Mouse (Mus musculus): ENCODE measurements around the gene Rhod. TPM values are rescaled to one million over a fixed set of nuclear protein-coding genes. Genes with fewer than 3 reads are reported as not detected.

Rhod gene
- total RNA-seq, 1 experiment: 15.5 TPM

GRCm38 (mm10) chr19:4438791-4439160 is 456 bp downstream of the Rhod start:
- H3K36me3 ChIP-seq (ENCODE audit: control insufficient read depth, insufficient read depth, low read length, poor library complexity, severe bottlenecking): peaks cover 2% of the 10 kb centered on the region; the same call in 1 of the 2 replicates
- TF ChIP-seq ZNF384 (IDR thresholded peaks at IDR 0.05; ENCODE audit: low read depth, low read length) (no peak), HCFC1 (IDR thresholded peaks at IDR 0.05; ENCODE audit: borderline replicate concordance, insufficient read depth, low read length) (no peak), MAFK (IDR thresholded peaks at IDR 0.05; ENCODE audit: insufficient read depth, low read depth, low read length) (no peak), CHD2 (IDR thresholded peaks at IDR 0.05; ENCODE audit: low read depth, low read length) (no peak), ZC3H11A (IDR thresholded peaks at IDR 0.05; ENCODE audit: borderline replicate concordance, low read depth, low read length) (no peak)
- DNase-seq (ENCODE audit: low read depth, low spot score): no peak
- in situ Hi-C loops (cut with MboI; ENCODE audit: low sequenced_read_pairs in 2 of 2, unreplicated experiment in 2 of 2): no loop called here
- H3K4me3 ChIP-seq (ENCODE audit: insufficient read depth in 1 of 2, low read depth in 1 of 2, low read length in 2 of 2, poor library complexity in 1 of 2, severe bottlenecking in 1 of 2): peak overlapping the region; percentile 90 to 91
- H3K9ac ChIP-seq (ENCODE audit: insufficient read depth, low read depth, low read length, poor library complexity, severe bottlenecking): peak overlapping the region; percentile 79
- H3K4me1 ChIP-seq (ENCODE audit: control insufficient read depth in 2 of 2, insufficient read depth in 2 of 2, low read length in 2 of 2, poor library complexity in 1 of 2): peaks cover 2 to 16% of the 10 kb centered on the region in 2 experiments; a peak in 2 of 4 replicates
- no peaks in the 10 kb centered on the region for H3K9me3 ChIP-seq (ENCODE audit: control insufficient read depth, insufficient read depth, low read depth, low read length)
- no peak overlapping the region for H3K27ac ChIP-seq (ENCODE audit: insufficient read depth, low read depth, low read length, poor library complexity, severe bottlenecking)

- DNase-seq (ENCODE audit: low read depth, low spot score): no peak
- H3K4me1 ChIP-seq (ENCODE audit: control insufficient read depth in 2 of 2, insufficient read depth in 2 of 2, low read length in 2 of 2, poor library complexity in 1 of 2): peaks cover 2 to 16% of the 10 kb centered on the region in 2 experiments; a peak in 2 of 4 replicates
- H3K36me3 ChIP-seq (ENCODE audit: control insufficient read depth, insufficient read depth, low read length, poor library complexity, severe bottlenecking): no peaks in the 10 kb centered on the region
- no peak overlapping the region for H3K9ac ChIP-seq (ENCODE audit: insufficient read depth, low read depth, low read length, poor library complexity, severe bottlenecking)
- H3K27ac ChIP-seq (ENCODE audit: insufficient read depth, low read depth, low read length, poor library complexity, severe bottlenecking): no peak overlapping the region
- no peaks in the 10 kb centered on the region for H3K9me3 ChIP-seq (ENCODE audit: control insufficient read depth, insufficient read depth, low read depth, low read length)
- H3K4me3 ChIP-seq (ENCODE audit: insufficient read depth in 1 of 2, low read depth in 1 of 2, low read length in 2 of 2, poor library complexity in 1 of 2, severe bottlenecking in 1 of 2): no peak overlapping the region
- in situ Hi-C loops (cut with MboI; ENCODE audit: low sequenced_read_pairs in 2 of 2, unreplicated experiment in 2 of 2): no loop called here
- TF ChIP-seq ZC3H11A (IDR thresholded peaks at IDR 0.05; ENCODE audit: borderline replicate concordance, low read depth, low read length) (no peak), MAFK (IDR thresholded peaks at IDR 0.05; ENCODE audit: insufficient read depth, low read depth, low read length) (no peak), HCFC1 (IDR thresholded peaks at IDR 0.05; ENCODE audit: borderline replicate concordance, insufficient read depth, low read length) (no peak), ZNF384 (IDR thresholded peaks at IDR 0.05; ENCODE audit: low read depth, low read length) (no peak), CHD2 (IDR thresholded peaks at IDR 0.05; ENCODE audit: low read depth, low read length) (no peak)
These were observed 1.3 kb downstream of the Rhod start for GRCm38 (mm10) chr19:4437886-4438285.

- peaks cover 2 to 11% of the 10 kb centered on the region in 2 experiments; a peak in 2 of 4 replicates for H3K4me1 ChIP-seq (ENCODE audit: control insufficient read depth in 2 of 2, insufficient read depth in 2 of 2, low read length in 2 of 2, poor library complexity in 1 of 2)
- H3K4me3 ChIP-seq (ENCODE audit: insufficient read depth in 1 of 2, low read depth in 1 of 2, low read length in 2 of 2, poor library complexity in 1 of 2, severe bottlenecking in 1 of 2): no peak overlapping the region
- no peaks in the 10 kb centered on the region for H3K9me3 ChIP-seq (ENCODE audit: control insufficient read depth, insufficient read depth, low read depth, low read length)
- H3K9ac ChIP-seq (ENCODE audit: insufficient read depth, low read depth, low read length, poor library complexity, severe bottlenecking): no peak overlapping the region
- peaks cover 4% of the 10 kb centered on the region; the same call in 1 of the 2 replicates for H3K36me3 ChIP-seq (ENCODE audit: control insufficient read depth, insufficient read depth, low read length, poor library complexity, severe bottlenecking)
- DNase-seq (ENCODE audit: low read depth, low spot score): no peak
- in situ Hi-C loops (cut with MboI; ENCODE audit: low sequenced_read_pairs in 2 of 2, unreplicated experiment in 2 of 2): no loop called here
- TF ChIP-seq ZC3H11A (IDR thresholded peaks at IDR 0.05; ENCODE audit: borderline replicate concordance, low read depth, low read length) (no peak), CHD2 (IDR thresholded peaks at IDR 0.05; ENCODE audit: low read depth, low read length) (no peak), MAFK (IDR thresholded peaks at IDR 0.05; ENCODE audit: insufficient read depth, low read depth, low read length) (no peak), HCFC1 (IDR thresholded peaks at IDR 0.05; ENCODE audit: borderline replicate concordance, insufficient read depth, low read length) (no peak), ZNF384 (IDR thresholded peaks at IDR 0.05; ENCODE audit: low read depth, low read length) (no peak)
- H3K27ac ChIP-seq (ENCODE audit: insufficient read depth, low read depth, low read length, poor library complexity, severe bottlenecking): no peak overlapping the region
These were observed 3.0 kb downstream of the Rhod start for GRCm38 (mm10) chr19:4436254-4436653.

- in situ Hi-C loops (cut with MboI; ENCODE audit: low sequenced_read_pairs in 2 of 2, unreplicated experiment in 2 of 2): no loop called here
- Histone ChIP-seq H3K4me1 (ENCODE audit: control insufficient read depth in 2 of 2, insufficient read depth in 2 of 2, low read length in 2 of 2, poor library complexity in 1 of 2) (peaks cover 0 to 5% of the 10 kb centered on the region in 2 experiments; a peak in 2 of 4 replicates), H3K9me3 (ENCODE audit: control insufficient read depth, insufficient read depth, low read depth, low read length) (no peaks in the 10 kb centered on the region), H3K27ac (ENCODE audit: insufficient read depth, low read depth, low read length, poor library complexity, severe bottlenecking) (no peak overlapping the region), H3K9ac (ENCODE audit: insufficient read depth, low read depth, low read length, poor library complexity, severe bottlenecking) (no peak overlapping the region), H3K36me3 (ENCODE audit: control insufficient read depth, insufficient read depth, low read length, poor library complexity, severe bottlenecking) (peaks cover 4% of the 10 kb centered on the region; the same call in 1 of the 2 replicates), H3K4me3 (ENCODE audit: insufficient read depth in 1 of 2, low read depth in 1 of 2, low read length in 2 of 2, poor library complexity in 1 of 2, severe bottlenecking in 1 of 2) (no peak overlapping the region)
- TF ChIP-seq ZC3H11A (IDR thresholded peaks at IDR 0.05; ENCODE audit: borderline replicate concordance, low read depth, low read length) (no peak), CHD2 (IDR thresholded peaks at IDR 0.05; ENCODE audit: low read depth, low read length) (no peak), MAFK (IDR thresholded peaks at IDR 0.05; ENCODE audit: insufficient read depth, low read depth, low read length) (no peak), HCFC1 (IDR thresholded peaks at IDR 0.05; ENCODE audit: borderline replicate concordance, insufficient read depth, low read length) (no peak), ZNF384 (IDR thresholded peaks at IDR 0.05; ENCODE audit: low read depth, low read length) (no peak)
- DNase-seq (ENCODE audit: low read depth, low spot score): no peak
These were observed 4.2 kb downstream of the Rhod start for GRCm38 (mm10) chr19:4434999-4435398.

Data from ES-E14 (cell line).